29 mouse cellular contexts compared by ENCODE assay signal in the genomic region with DNA sequence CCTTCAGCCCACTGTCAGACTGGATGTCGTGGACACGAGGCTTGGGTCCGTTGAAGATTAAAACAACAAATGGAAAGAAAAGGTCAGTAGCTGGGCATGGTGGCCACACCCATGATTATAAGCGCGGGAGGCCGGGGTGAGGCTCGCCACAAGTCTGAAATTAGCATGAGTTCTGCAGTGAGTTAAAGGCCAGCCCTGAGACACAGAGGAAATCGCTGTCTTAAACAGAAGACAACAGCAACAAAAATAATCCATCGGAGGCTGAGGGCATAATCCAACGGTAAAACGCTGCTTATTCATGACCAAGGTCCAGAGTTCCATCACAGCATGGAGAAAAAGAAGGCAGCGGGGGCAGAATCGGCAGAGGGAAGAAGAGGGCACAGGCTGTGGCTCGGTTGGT. TPM values are rescaled to one million over a fixed set of nuclear protein-coding genes. Genes with fewer than 3 reads are reported as not detected.
A peak's percentile ranks its signal among the peaks of the same experiment; 100 is the strongest.
DNase-seq lines count a peak whose midpoint lies in the region; ATAC-seq and TF ChIP-seq lines count a peak whose summit lies in the region.
"Had no signal": no experiment of that assay in that cellular context is flagged by ENCODE, and none has a peak within 500 bp of the region (broad histone marks: within the 10 kb centered on the region; RNA-seq: fewer than 3 reads in every experiment).

No protein-coding gene starts in this region.

- no peaks in the 10 kb centered on the region for H3K27me3 ChIP-seq in kidney, embryonic 16.5 days (ENCODE audit: insufficient read depth, low read length)
- H3K27me3 ChIP-seq in lung, postnatal 0 days (replicated peaks; ENCODE audit: insufficient read depth, low read length), result no peaks in the 10 kb centered on the region
- H3K27me3 ChIP-seq: CH12.LX; embryonic facial prominence, embryonic 13.5 days; forebrain, embryonic 12.5 days; forebrain, embryonic 15.5 days; heart, embryonic 12.5 days; heart, embryonic 15.5 days; hindbrain, embryonic 13.5 days; Patski had no signal

- H3K4me2 ChIP-seq in kidney, embryonic 16.5 days (replicated peaks; ENCODE audit: low read depth, low read length), result no peak overlapping the region
- H3K4me2 ChIP-seq in lung, postnatal 0 days (replicated peaks; ENCODE audit: low read depth, low read length), result no peak overlapping the region
- H3K4me2 ChIP-seq: embryonic facial prominence, embryonic 13.5 days; forebrain, embryonic 12.5 days; forebrain, embryonic 15.5 days; heart, embryonic 12.5 days; heart, embryonic 15.5 days; hindbrain, embryonic 13.5 days had no signal

- no peaks in the 10 kb centered on the region for H3K36me3 ChIP-seq in kidney, embryonic 16.5 days (ENCODE audit: insufficient read depth, low read length)
- H3K36me3 ChIP-seq in lung, postnatal 0 days (ENCODE audit: insufficient read depth, low read length), result no peaks in the 10 kb centered on the region
- H3K36me3 ChIP-seq: embryonic facial prominence, embryonic 13.5 days; forebrain, embryonic 12.5 days; forebrain, embryonic 15.5 days; G1E; heart, embryonic 12.5 days; heart, embryonic 15.5 days; hindbrain, embryonic 10.5 days; hindbrain, embryonic 13.5 days had no signal

- H3K4me3 ChIP-seq in kidney, embryonic 16.5 days (ENCODE audit: low read length), result no peak overlapping the region
- no peak overlapping the region for H3K4me3 ChIP-seq in lung, postnatal 0 days (ENCODE audit: low read depth, low read length)
- H3K4me3 ChIP-seq: embryonic facial prominence, embryonic 13.5 days; erythroblast, embryonic 14.5 days; forebrain, embryonic 12.5 days; forebrain, embryonic 15.5 days; heart, embryonic 12.5 days; heart, embryonic 15.5 days; hindbrain, embryonic 10.5 days; hindbrain, embryonic 13.5 days had no signal

- H3K9ac ChIP-seq in kidney, embryonic 16.5 days (replicated peaks; ENCODE audit: low read length), result no peak overlapping the region
- H3K9ac ChIP-seq in lung, postnatal 0 days (replicated peaks; ENCODE audit: low read depth), result no peak overlapping the region
- H3K9ac ChIP-seq: embryonic facial prominence, embryonic 13.5 days; forebrain, embryonic 12.5 days; forebrain, embryonic 15.5 days; heart, embryonic 12.5 days; heart, embryonic 15.5 days; hindbrain, embryonic 13.5 days had no signal

- H3K27ac ChIP-seq in kidney, embryonic 16.5 days (ENCODE audit: low read length), result no peak overlapping the region
- no peak overlapping the region for H3K27ac ChIP-seq in lung, postnatal 0 days (ENCODE audit: low read length)
- H3K27ac ChIP-seq: embryonic facial prominence, embryonic 13.5 days; forebrain, embryonic 12.5 days; forebrain, embryonic 15.5 days; heart, embryonic 15.5 days; hindbrain, embryonic 10.5 days; hindbrain, embryonic 13.5 days had no signal

- no peak for TF ChIP-seq EP300 in lung, postnatal 0 days (IDR thresholded peaks at IDR 0.05)

- TF ChIP-seq CTCF in lung, postnatal 0 days (IDR thresholded peaks at IDR 0.05), result no peak

- H3K4me1 ChIP-seq in kidney, embryonic 16.5 days (ENCODE audit: insufficient read depth, low read length), result no peaks in the 10 kb centered on the region; the same call in 1 of the 2 replicates
- H3K4me1 ChIP-seq in lung, postnatal 0 days (ENCODE audit: insufficient read depth, low read depth, low read length), result no peaks in the 10 kb centered on the region
- H3K4me1 ChIP-seq: forebrain, embryonic 12.5 days had no signal

- ATAC-seq in kidney, embryonic 16.5 days (ENCODE audit: low FRiP score, low TSS enrichment), result no peak
- ATAC-seq in monocyte, adult 5-6 weeks (replicated peaks; ENCODE audit: insufficient number of reproducible peaks, low FRiP score, low TSS enrichment, poor library complexity, severe bottlenecking), result 0 out of 2 replicates have a peak, but pooled peaks have one; percentile 13
- no peak for ATAC-seq in lung, postnatal 0 days
- ATAC-seq: forebrain, embryonic 15.5 days; Patski had no signal

- H3K9me3 ChIP-seq in kidney, embryonic 16.5 days (ENCODE audit: low read length), result no peaks in the 10 kb centered on the region
- H3K9me3 ChIP-seq in lung, postnatal 0 days (ENCODE audit: low read length), result no peaks in the 10 kb centered on the region
- H3K9me3 ChIP-seq: embryonic facial prominence, embryonic 13.5 days; forebrain, embryonic 12.5 days; forebrain, embryonic 15.5 days; G1E; heart, embryonic 15.5 days; hindbrain, embryonic 10.5 days; hindbrain, embryonic 13.5 days had no signal

- DNase-seq in kidney, adult 18-20 months, result peak; percentile 31
- DNase-seq in kidney, postnatal 10 days, result no peak
- DNase-seq in kidney, adult 9 months, result peak; percentile 69
- no peak for DNase-seq in lung, postnatal 0 days (ENCODE audit: low spot score)
- no peak for DNase-seq in thymus, adult 18-20 months
- DNase-seq: adrenal gland, adult 2 months; adrenal gland, postnatal 14 days; B cell, adult 2 months; cerebellum, adult 11 months; cerebellum, adult 2 months; cerebellum, adult 9-11 months; cerebellum, postnatal 25 days; gastrocnemius, postnatal 25 days; heart, adult 18-20 months; heart, postnatal 10 days; heart, postnatal 36 days had no signal

- 70% methylated on average over 14 of the region's 14 CpGs for WGBS in kidney, embryonic 16.5 days
- 65% methylated on average over 14 of the region's 14 CpGs for WGBS in lung, postnatal 0 days

RNA-seq across cellular contexts. Expression of a gene that starts 47.6 kb away (rescaled TPM):
- polyA plus RNA-seq in kidney, embryonic 16.5 days (2015; fragmentation: Nextera tagmentation; extraction: Ambion mirVana), result 59.0 and 60.1 TPM in 2 replicates
- total RNA-seq in monocyte, adult 5-6 weeks (2017), result 32.5 to 44.3 TPM (median 37.2 TPM) in 3 replicates
- polyA plus RNA-seq in lung, postnatal 0 days (2015; fragmentation: Nextera tagmentation; extraction: Ambion mirVana), result 30.3 and 35.9 TPM in 2 replicates

Comparison
In these comparisons a context has a peak if more than half of its experiments do, and no peak if none do; other contexts are left out.
1. DNase-seq: peak in kidney, adult 18-20 months (single experiment) and kidney, adult 9 months (single experiment); none in kidney, postnatal 10 days (single experiment), lung, postnatal 0 days (single experiment) and thymus, adult 18-20 months (0 of 2).